Mouse (Mus musculus) heart, embryonic 12.5 days (tissue): ENCODE measurements around the gene Cfap45. TPM values are rescaled to one million over a fixed set of nuclear protein-coding genes. Genes with fewer than 3 reads are reported as not detected.
A peak's percentile ranks its signal among the peaks of the same experiment; 100 is the strongest.

ENCODE experiments used
- ATAC-seq: fragments of 200-750 bp; cut with Nextera tagmentation; 2 replicates; pipeline ENCODE4 v1.8.0; 2017; ENCODE audit warnings: moderate TSS enrichment, moderate library complexity; ENCODE audit not compliant: insufficient number of reproducible peaks, low FRiP score
- H3K27ac ChIP-seq: fragments of 300-500 bp; sonication (generic); 2 replicates; pipeline ENCODE4 v1.5.1; 2016; ENCODE audit warnings: mild to moderate bottlenecking, moderate library complexity; ENCODE audit not compliant: poor library complexity, severe bottlenecking
- H3K27me3 ChIP-seq: fragments of 300-500 bp; sonication (generic); replicated peaks from 2 replicates; pipeline ENCODE4 v1.6.1; 2016; ENCODE audit warnings: mild to moderate bottlenecking, moderate library complexity
- H3K36me3 ChIP-seq: fragments of 300-500 bp; sonication (generic); 2 replicates; pipeline ENCODE4 v1.6.1; 2016; ENCODE audit warnings: mild to moderate bottlenecking, moderate library complexity
- H3K4me1 ChIP-seq: fragments of 300-500 bp; sonication (generic); replicated peaks from 2 replicates; pipeline ENCODE4 v1.6.1; 2016; ENCODE audit warnings: mild to moderate bottlenecking
- H3K4me2 ChIP-seq: fragments of 300-500 bp; sonication (generic); 2 replicates; pipeline ENCODE4 v1.6.1; 2016; ENCODE audit warnings: mild to moderate bottlenecking, moderate library complexity
- H3K4me3 ChIP-seq: fragments of 300-500 bp; sonication (generic); 2 replicates; pipeline ENCODE4 v1.5.1; 2016; ENCODE audit warnings: mild to moderate bottlenecking
- H3K9ac ChIP-seq: fragments of 300-500 bp; sonication (generic); 2 replicates; pipeline ENCODE4 v1.6.1; 2016; ENCODE audit warnings: mild to moderate bottlenecking, moderate library complexity
- H3K9me3 ChIP-seq: fragments of 300-500 bp; sonication (generic); replicated peaks from 2 replicates; pipeline ENCODE4 v1.6.1; 2016; ENCODE audit warnings: mild to moderate bottlenecking, moderate library complexity
- WGBS: fragments of 180-500 bp; shearing (Covaris S2); methylation state at CpG from one replicate; pipeline ENCODE4 v1.1.7; 2016; 5-methylcytosine and 5-hydroxymethylcytosine counted together
- polyA plus RNA-seq: library from polyadenylated mRNA; unstranded; fragments of >200 nt; fragmentation: Nextera tagmentation; extraction: Ambion mirVana; gene quantifications from 2 replicates; pipeline ENCODE4 v1.2.1, GENCODE M21; 2016

Cfap45 gene
- polyA plus RNA-seq, 1 experiment from 2014 or later, result 1.7 TPM

- no peaks in the 10 kb centered on the region for H3K27me3 ChIP-seq
- H3K9me3 ChIP-seq, result peaks cover 5% of the 10 kb centered on the region
- 0 out of 2 replicates have a peak overlapping the region, but pooled peaks have one; percentile 8 for H3K27ac ChIP-seq
- H3K9ac ChIP-seq, result no peak overlapping the region
- no peak for ATAC-seq
- no peak overlapping the region for H3K4me3 ChIP-seq
- H3K4me2 ChIP-seq, result no peak overlapping the region
- H3K4me1 ChIP-seq, result peaks cover 36% of the 10 kb centered on the region
- WGBS, result 49% methylated on average over 6 of the region's 6 CpGs
- no peaks in the 10 kb centered on the region for H3K36me3 ChIP-seq
These were observed 957 bp upstream of the Cfap45 start for GRCm38 (mm10) chr1:172519644-172520043.

DNA sequence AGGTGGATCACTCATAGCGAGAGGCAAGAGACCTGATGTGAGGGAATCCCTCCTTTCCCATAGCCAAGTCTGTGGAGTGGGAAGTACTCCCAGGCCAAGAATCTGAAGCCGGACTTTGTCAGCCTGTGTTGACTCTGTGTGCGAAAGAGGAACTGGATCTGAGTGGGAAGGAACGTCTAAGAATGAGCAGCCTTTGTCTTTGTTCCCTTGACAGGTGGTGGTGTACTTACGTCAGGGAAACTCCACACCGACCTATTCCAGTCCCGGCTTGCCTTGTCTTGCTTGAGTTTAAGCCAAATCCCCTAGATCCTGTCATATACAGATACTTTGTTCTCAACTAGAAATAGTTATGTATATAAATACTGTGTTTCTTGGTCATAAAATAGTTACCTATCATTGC is 1.9 kb downstream of the Cfap45 start:
- no peak overlapping the region for H3K9ac ChIP-seq
- H3K36me3 ChIP-seq, result no peaks in the 10 kb centered on the region
- 67% methylated on average over 7 of the region's 7 CpGs for WGBS
- no peak for ATAC-seq
- peaks cover 46% of the 10 kb centered on the region for H3K4me1 ChIP-seq
- no peak overlapping the region for H3K4me2 ChIP-seq
- peaks cover 3% of the 10 kb centered on the region for H3K27me3 ChIP-seq
- no peak overlapping the region for H3K4me3 ChIP-seq
- peaks cover 3% of the 10 kb centered on the region for H3K9me3 ChIP-seq
- no peak overlapping the region for H3K27ac ChIP-seq

GRCm38 (mm10) chr1:172523699-172524101 is 3.1 kb downstream of the Cfap45 start:
- H3K27me3 ChIP-seq, result peaks cover 6% of the 10 kb centered on the region
- H3K27ac ChIP-seq, result peak overlapping the region; percentile 14; the same call in 1 of the 2 replicates
- H3K4me1 ChIP-seq, result peaks cover 50% of the 10 kb centered on the region
- H3K36me3 ChIP-seq, result no peaks in the 10 kb centered on the region
- no peak overlapping the region for H3K9ac ChIP-seq
- no peak for ATAC-seq
- H3K4me2 ChIP-seq, result no peak overlapping the region
- no peaks in the 10 kb centered on the region for H3K9me3 ChIP-seq
- WGBS, result 37% methylated on average over 12 of the region's 12 CpGs
- H3K4me3 ChIP-seq, result no peak overlapping the region

- peak overlapping the region; percentile 90 for H3K27ac ChIP-seq
- no peak overlapping the region for H3K4me3 ChIP-seq
- no peak overlapping the region for H3K4me2 ChIP-seq
- peaks cover 41% of the 10 kb centered on the region for H3K4me1 ChIP-seq
- H3K9me3 ChIP-seq, result no peaks in the 10 kb centered on the region
- H3K9ac ChIP-seq, result peak overlapping the region; percentile 44; the same call in 1 of the 2 replicates
- no peaks in the 10 kb centered on the region for H3K36me3 ChIP-seq
- WGBS, result 45% methylated on average over 15 of the region's 15 CpGs
- peaks cover 12% of the 10 kb centered on the region for H3K27me3 ChIP-seq
- ATAC-seq, result no peak
These were observed 4.6 kb downstream of the Cfap45 start for GRCm38 (mm10) chr1:172525027-172525764.

DNA sequence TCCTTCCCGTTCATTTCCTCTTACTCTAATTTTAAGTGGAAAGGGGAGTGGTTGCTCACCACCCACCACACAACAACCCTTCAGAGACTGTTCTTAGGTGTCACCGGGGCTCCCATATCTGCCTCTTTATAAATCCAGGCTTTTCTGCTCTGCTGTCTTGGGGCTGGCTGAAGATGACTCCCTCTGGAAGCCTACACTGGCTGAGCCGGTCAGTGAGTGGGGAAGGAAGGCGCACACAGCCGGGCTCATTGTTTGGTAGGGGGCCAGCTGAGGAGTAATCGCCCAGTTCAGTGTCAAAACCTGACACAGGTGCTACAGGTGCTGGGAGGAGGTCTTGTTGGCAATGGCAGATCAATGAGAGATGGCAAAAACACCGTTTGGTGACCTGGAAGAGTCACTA is 5.4 kb downstream of the Cfap45 start:
- 39% methylated on average over 7 of the region's 7 CpGs for WGBS
- H3K9ac ChIP-seq, result no peak overlapping the region
- peaks cover 42% of the 10 kb centered on the region for H3K4me1 ChIP-seq
- H3K4me2 ChIP-seq, result peak overlapping the region; percentile 56
- no peak for ATAC-seq
- H3K27ac ChIP-seq, result peak overlapping the region; percentile 90
- peaks cover 12% of the 10 kb centered on the region for H3K27me3 ChIP-seq
- no peaks in the 10 kb centered on the region for H3K36me3 ChIP-seq
- H3K4me3 ChIP-seq, result no peak overlapping the region
- no peaks in the 10 kb centered on the region for H3K9me3 ChIP-seq

DNA sequence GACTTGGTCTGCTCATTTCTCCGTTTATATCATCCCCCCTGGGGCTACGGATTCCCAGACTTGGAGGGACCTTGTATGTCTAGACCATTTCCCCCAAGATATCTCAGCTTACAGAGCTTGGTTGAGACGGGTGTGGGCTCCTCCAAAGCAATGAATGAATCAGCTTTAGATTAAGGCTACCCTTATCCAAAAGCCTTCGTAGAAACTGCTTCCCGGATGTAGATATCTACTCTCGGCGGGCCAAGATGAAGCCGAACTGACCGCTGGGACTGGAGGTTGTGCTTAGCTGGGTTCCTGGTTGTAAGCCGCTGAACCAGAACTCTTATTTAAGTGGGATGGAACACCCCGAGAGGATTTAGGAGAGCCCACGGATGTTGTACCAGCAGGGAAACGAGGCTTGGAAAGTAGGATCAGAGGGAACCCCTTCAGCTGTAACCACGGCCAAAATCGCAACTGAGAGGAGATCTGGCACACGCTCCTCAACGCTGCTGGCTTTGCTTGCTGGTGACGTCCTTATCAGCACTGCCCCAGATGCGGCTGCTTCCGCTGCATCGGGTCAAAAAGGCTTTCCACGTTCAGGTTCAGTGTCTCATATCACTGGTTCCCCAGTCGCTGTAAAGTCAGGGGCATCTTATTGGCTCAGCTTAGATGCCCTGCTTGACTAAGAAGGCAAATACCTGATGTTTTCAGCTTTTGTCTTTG is 5.9 kb downstream of the Cfap45 start:
- WGBS, result 21% methylated on average over 23 of the region's 23 CpGs
- Histone ChIP-seq H3K4me3 (peak overlapping the region; percentile 21; the same call in 1 of the 2 replicates), H3K4me2 (peak overlapping the region; percentile 56), H3K27ac (peak overlapping the region; percentile 90), H3K9me3 (no peaks in the 10 kb centered on the region), H3K9ac (0 out of 2 replicates have a peak overlapping the region, but pooled peaks have one; percentile 20), H3K4me1 (peaks cover 40% of the 10 kb centered on the region), H3K27me3 (peaks cover 12% of the 10 kb centered on the region), H3K36me3 (no peaks in the 10 kb centered on the region)
- peak; percentile 73 for ATAC-seq

DNA sequence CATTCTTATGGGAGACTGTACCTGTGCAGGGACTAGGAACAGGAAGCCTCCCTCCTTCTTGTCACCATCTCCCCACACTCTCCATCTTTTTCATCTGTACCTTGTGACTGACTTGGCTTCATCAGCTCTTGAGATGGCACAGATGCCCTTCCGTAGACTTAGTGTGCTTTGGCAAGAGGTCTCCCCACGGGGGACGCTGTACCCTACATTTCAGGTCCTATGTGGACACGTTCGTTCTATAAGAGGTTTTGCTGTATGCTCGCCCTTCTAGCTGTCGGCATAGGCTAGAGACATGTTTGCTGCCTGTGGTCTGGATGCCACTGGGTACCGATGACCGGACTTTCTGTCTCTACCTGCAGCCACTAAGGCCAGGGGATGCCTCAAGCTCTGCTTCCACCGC is 6.8 kb downstream of the Cfap45 start:
- 86% methylated on average over 10 of the region's 10 CpGs for WGBS
- Histone ChIP-seq H3K36me3 (no peaks in the 10 kb centered on the region), H3K9me3 (no peaks in the 10 kb centered on the region), H3K4me2 (peak overlapping the region; percentile 56; the same call in 1 of the 2 replicates), H3K27ac (peak overlapping the region; percentile 90), H3K9ac (0 out of 2 replicates have a peak overlapping the region, but pooled peaks have one; percentile 1), H3K4me1 (peaks cover 47% of the 10 kb centered on the region), H3K27me3 (peaks cover 17% of the 10 kb centered on the region), H3K4me3 (no peak overlapping the region)
- ATAC-seq, result no peak

DNA sequence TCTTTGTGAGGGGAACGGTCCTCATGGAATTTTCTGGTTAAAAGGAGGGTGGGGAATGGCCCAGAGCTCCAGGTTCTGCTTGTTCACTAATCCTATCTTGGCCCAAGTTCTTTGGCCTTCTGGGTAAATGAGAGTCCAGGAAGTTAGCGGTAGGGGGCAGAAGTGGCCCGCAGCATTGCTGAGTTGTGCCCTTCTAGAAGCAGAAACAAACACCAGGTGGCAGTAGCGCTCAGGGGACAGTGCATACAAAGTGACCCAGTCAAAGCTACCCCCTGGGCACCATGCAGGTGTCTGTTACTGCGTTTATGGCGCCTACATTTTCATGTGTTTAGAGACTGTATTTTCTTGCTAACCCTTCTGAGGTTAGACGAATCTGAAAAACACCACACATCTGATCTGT is 8.1 kb downstream of the Cfap45 start:
- WGBS, result 9% methylated on average over 7 of the region's 7 CpGs
- peak; percentile 29; the same call in 1 of the 2 replicates for ATAC-seq
- H3K27ac ChIP-seq, result no peak overlapping the region

DNA sequence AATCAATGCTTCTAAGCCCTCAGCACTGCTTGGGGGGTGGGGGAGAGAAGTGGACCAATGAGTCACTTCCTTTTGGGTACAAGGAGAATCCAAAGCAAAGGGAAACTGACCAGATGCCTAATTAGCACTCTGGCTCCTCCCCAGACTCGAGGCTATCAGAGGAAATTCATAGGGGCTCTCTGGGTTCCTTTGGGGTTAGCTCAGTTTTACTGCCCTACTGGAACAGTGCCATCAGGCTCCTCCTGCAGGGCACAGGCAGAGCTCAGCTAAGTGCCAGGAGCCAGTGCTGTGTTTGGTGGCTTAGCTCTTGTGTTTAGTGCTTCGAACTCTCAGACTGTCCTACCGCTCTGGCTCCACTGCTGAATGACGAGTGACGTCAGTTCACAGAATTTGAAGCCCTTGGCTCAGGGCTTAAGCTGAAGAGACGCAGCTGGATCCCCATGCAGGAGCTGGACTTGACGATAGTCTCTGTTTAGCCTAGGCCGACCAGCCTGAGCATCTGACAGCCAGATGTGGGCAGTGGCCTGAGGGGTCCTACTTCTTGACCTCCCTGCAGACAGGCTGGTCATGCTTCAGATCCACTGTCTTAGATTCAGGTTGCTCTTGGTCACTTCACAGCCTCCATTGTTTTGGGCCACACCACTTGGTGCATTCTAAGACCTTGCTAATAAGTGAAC is 10.1 kb downstream of the Cfap45 start:
- Histone ChIP-seq H3K4me1 (peaks cover 37% of the 10 kb centered on the region), H3K4me3 (no peak overlapping the region), H3K27me3 (peaks cover 33% of the 10 kb centered on the region), H3K27ac (peak overlapping the region; percentile 21; the same call in 1 of the 2 replicates), H3K36me3 (no peaks in the 10 kb centered on the region), H3K9me3 (no peaks in the 10 kb centered on the region), H3K4me2 (no peak overlapping the region), H3K9ac (no peak overlapping the region)
- 21% methylated on average over 8 of the region's 8 CpGs for WGBS
- 0 out of 2 replicates have a peak, but pooled peaks have one; percentile 19 for ATAC-seq

More for the DNA sequence above, 8.1 kb downstream of the Cfap45 start:
- Histone ChIP-seq H3K4me3 (no peak overlapping the region), H3K9me3 (no peaks in the 10 kb centered on the region), H3K9ac (no peak overlapping the region), H3K4me1 (peaks cover 46% of the 10 kb centered on the region), H3K36me3 (no peaks in the 10 kb centered on the region), H3K4me2 (no peak overlapping the region), H3K27me3 (peaks cover 23% of the 10 kb centered on the region)

DNA sequence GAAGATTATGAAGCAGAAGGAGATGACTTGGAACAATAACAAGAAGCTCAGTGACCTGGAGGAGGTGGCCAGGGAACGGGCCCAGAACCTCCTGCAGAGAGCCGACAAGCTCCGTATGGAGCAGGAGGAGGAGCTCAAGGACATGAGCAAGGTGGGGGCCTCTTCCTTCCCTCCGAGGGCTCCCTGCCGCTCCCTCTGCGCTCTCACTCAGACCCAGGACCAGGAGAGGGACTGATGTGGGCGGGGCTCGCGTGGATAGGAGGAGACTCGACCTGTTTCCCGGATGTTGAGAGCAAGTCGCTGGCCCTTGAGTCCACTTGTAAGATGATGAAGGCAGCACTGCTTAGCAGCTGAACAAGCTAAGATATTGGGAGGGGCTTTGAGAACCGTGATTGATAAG is 11.9 kb downstream of the Cfap45 start:
- under 1% methylated on average over 13 of the region's 13 CpGs for WGBS
- H3K27me3 ChIP-seq, result peaks cover 33% of the 10 kb centered on the region
- peak overlapping the region; percentile 63 for H3K4me2 ChIP-seq
- H3K4me1 ChIP-seq, result peaks cover 25% of the 10 kb centered on the region
- H3K9ac ChIP-seq, result 0 out of 2 replicates have a peak overlapping the region, but pooled peaks have one; percentile 26
- no peaks in the 10 kb centered on the region for H3K9me3 ChIP-seq
- H3K36me3 ChIP-seq, result no peaks in the 10 kb centered on the region
- no peak overlapping the region for H3K27ac ChIP-seq
- peak overlapping the region; percentile 34 for H3K4me3 ChIP-seq
- ATAC-seq, result peak; percentile 66

DNA sequence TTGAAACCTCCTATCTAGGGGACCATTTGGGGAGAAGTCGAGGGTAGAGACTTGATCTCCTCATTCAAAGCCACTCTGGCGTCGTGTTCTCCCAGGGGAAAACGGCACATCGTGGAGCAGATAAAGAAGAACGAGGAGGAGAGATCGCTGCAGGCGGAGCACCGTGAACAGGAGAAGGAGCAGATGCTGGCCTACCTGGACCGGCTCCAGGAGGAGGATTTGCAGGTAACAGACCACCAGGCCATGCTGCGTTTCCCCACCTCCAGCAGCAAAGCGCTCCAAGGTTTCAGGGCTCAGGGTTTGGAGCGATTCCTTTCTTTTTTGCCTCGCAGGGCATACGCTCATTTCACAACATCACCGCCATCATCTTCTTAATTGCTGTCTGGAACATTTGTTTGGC is 14.5 kb downstream of the Cfap45 start:
- H3K4me1 ChIP-seq, result peaks cover 21% of the 10 kb centered on the region
- no peaks in the 10 kb centered on the region for H3K36me3 ChIP-seq
- H3K4me3 ChIP-seq, result no peak overlapping the region
- H3K27ac ChIP-seq, result no peak overlapping the region
- no peak overlapping the region for H3K9ac ChIP-seq
- H3K4me2 ChIP-seq, result no peak overlapping the region
- WGBS, result 71% methylated on average over 16 of the region's 16 CpGs
- no peak for ATAC-seq
- no peaks in the 10 kb centered on the region for H3K9me3 ChIP-seq
- H3K27me3 ChIP-seq, result peaks cover 27% of the 10 kb centered on the region
